Mouse (Mus musculus): ENCODE data around the gene Gm20388.

The Gm20388 gene

GRCm38 (mm10) chr8:120530954-120531656 is 620.5 kb downstream of the Gm20388 start:
- DNase-seq (ENCODE audit: low spot score) = no peak

- DNase-seq (ENCODE audit: low spot score) = no peak
These were observed 621.3 kb downstream of the Gm20388 start for GRCm38 (mm10) chr8:120531775-120532516.

GRCm38 (mm10) chr8:120532517-120533215 is 622.0 kb downstream of the Gm20388 start:
- no peak for DNase-seq (ENCODE audit: low spot score)

- no peak for DNase-seq (ENCODE audit: low spot score)
These were observed 622.7 kb downstream of the Gm20388 start for GRCm38 (mm10) chr8:120533380-120533779.

GRCm38 (mm10) chr8:120534080-120534479 is 623.4 kb downstream of the Gm20388 start:
- no peak for DNase-seq (ENCODE audit: low spot score)

- peak; percentile 95 for DNase-seq (ENCODE audit: low spot score)
These were observed 624.1 kb downstream of the Gm20388 start for GRCm38 (mm10) chr8:120534504-120535368.

- peak; percentile 68 for DNase-seq (ENCODE audit: low spot score)
These were observed 625.0 kb downstream of the Gm20388 start for GRCm38 (mm10) chr8:120535452-120536305.

GRCm38 (mm10) chr8:120536306-120537206 is 625.9 kb downstream of the Gm20388 start:
- DNase-seq (ENCODE audit: low spot score) = peak; percentile 85

- peak; percentile 89 for DNase-seq (ENCODE audit: low spot score)
These were observed 626.7 kb downstream of the Gm20388 start for GRCm38 (mm10) chr8:120537207-120537817.

- DNase-seq (ENCODE audit: low spot score) = peak; percentile 93
These were observed 627.3 kb downstream of the Gm20388 start for GRCm38 (mm10) chr8:120537818-120538396.

GRCm38 (mm10) chr8:120538397-120539240 is 628.0 kb downstream of the Gm20388 start:
- DNase-seq (ENCODE audit: low spot score) = peak; percentile 82

GRCm38 (mm10) chr8:120539381-120539774 is 628.7 kb downstream of the Gm20388 start:
- DNase-seq (ENCODE audit: low spot score) = peak; percentile 76

- peak; percentile 65 for DNase-seq (ENCODE audit: low spot score)
These were observed 629.4 kb downstream of the Gm20388 start for GRCm38 (mm10) chr8:120539775-120540625.

GRCm38 (mm10) chr8:120542995-120543394 is 632.4 kb downstream of the Gm20388 start:
- peak; percentile 65 for DNase-seq (ENCODE audit: low spot score)

GRCm38 (mm10) chr8:120543416-120544055 is 632.9 kb downstream of the Gm20388 start:
- DNase-seq (ENCODE audit: low spot score) = peak; percentile 99

GRCm38 (mm10) chr8:120544155-120544554 is 633.5 kb downstream of the Gm20388 start:
- no peak for DNase-seq (ENCODE audit: low spot score)

Measured in MN1 (cell line).